Mouse (Mus musculus) kidney, adult 11 months (tissue): Measurements from ENCODE around the gene Bid.

Source experiments
- DNase-seq: peaks from one replicate; pipeline ENCODE4 v3.0.0; 2022

Bid gene

GRCm38 (mm10) chr6:120916074-120916971 lies at the start of gene Bid:
Gene Bid (minus strand): TSS chr6:120916853.
- DNase-seq, result peak; percentile 92

GRCm38 (mm10) chr6:120965814-120966213 lies 49.2 kb upstream of the Bid start:
- no peak for DNase-seq

DNA sequence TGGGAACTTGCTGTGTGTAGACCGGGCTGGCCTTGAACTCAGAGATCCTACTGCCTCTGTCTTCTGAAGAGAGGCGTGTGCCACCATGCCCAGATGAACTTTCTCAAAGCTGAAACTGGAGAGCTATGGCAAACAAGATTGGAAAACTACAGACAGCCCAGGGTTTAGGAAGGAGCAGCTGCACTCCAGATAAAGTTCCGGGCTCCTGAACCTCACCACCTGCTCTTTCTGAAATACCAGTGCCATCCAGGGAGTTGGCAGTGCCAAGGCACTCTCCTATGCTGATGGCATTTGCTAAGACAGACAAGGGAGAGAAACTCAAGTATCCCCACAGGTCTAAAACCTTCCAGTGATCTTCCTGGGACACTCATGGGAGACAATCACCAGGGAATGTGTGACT lies 47.5 kb upstream of the Bid start:
- DNase-seq, result no peak

DNA sequence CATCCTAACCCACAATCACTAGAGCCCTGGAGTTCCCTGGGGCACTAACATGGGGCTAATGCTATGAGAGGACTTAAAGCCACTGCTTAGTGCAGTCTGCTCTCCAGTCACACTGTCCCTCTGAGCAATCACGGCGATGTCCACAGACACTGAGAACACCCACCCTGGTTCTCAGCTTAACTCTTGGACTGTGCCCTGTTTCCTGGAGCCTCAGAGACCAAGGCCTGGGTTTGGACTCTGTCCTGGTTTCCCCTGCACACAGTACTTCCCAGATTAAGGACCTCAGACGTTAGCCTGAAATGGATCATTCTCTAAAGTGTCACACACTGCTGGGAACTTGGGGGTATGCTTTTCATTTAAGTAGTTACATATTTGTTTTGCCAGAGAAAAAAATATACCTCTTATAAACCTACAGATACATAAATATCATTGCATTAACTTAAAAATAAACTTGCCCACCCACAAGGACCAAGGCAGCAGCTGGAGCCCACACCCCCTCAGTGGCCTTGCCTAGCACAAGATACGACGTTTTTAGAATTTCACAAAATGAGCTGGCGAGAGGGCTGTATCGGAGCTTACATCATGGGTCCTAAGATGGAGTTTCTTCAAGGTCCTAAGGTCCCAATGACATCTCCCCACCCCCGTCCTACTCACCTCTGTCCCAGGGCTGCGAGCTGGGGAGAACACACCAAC lies 43.8 kb upstream of the Bid start:
- DNase-seq, result no peak

DNA sequence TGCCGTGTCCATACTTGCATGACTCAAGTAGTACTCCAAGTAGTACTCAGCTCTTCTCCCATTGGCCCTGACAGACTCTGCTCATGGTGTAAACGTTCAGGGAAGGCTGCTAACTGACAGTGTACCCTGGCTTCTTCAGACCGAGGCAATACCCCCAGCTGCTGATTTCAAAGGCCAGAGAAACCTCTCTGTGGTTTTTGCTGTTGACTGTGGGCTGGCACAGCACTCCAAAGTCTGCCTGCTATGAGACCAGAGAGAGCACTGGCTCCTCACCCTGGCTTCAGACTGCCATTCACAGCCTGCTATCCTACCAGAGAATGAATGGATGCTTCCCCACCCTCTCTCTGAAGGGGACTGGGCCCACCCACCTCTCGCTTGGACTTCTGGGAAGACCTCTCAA lies 40.7 kb upstream of the Bid start:
- DNase-seq, result no peak

DNA sequence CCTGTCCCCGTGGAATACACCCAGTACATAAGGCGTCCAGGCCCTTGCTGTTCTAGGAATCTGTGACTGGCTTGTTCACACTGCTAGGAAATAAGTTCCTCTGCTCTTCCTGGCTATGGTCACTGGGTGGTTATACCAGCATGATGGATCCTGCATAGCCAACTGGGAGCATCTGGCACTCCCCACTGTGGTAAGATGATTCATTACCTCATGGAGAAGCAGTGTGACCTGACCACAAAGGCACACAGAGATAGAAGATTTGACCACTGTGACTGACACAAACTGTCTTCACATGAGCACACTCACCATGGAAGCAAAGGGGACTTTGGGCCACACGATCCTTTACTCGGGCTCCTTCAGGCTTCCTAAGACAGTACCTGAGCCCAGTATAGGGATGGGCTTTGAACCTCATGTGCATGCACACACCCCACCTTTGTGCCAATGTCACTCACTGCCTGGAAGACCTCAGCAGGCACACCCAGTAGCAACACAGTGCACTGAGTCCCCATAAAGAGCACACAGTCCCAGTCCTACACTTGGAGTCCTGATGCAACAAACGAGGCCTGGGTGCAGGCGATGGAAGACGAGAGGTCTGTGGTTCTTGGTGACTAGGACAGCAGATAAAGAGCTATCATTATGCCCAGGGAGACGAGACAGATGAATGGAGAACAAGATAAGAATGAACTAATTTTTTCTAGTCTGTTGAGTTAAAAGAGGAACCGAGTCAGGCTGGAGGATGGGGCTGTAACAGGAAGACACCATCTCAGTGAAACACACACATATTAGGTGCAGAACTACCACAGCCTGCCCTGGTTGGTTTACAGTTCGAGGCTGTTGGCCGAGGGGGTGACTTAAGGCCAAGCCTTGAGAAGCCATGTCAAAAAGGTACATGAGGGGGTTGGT lies 39.9 kb upstream of the Bid start:
- DNase-seq, result no peak

DNA sequence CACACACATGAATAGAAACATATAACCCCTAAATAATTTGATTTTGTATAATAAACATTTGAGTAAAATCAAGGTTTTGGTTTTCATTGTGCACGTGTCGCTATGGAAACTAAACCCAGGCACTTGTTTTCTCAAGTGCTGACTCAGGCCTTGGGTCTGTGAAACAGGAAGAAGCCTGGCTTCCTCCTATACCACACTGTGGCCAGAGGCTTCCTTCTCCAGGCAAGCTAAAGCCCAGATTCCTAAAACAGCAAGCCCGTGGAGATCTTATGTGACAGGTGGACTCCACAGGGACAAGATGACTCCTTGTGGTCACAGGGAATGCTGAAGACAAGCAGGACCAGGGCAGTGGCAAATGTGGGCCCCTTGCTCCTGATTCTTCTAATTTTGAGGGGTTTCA lies 38.6 kb upstream of the Bid start:
- no peak for DNase-seq

DNA sequence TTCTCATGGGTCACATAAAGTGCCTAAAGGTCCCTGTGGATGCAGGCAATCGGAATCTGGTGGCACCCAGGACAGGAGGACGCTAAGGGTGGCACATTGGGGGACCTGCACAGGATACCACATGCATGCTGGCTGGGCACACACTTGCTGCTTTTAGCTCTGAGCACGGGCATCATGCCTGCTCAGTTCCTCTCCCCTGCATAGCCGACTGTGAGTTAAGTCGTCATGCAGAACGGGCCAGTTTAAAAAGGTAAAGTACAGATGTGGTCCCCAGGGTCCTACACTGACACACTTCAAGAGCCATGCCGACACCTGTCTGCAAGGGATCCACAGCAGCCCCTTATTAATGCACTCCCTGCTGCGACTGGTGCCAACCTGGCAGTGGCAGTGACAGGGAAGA lies 37.6 kb upstream of the Bid start:
- DNase-seq, result no peak

DNA sequence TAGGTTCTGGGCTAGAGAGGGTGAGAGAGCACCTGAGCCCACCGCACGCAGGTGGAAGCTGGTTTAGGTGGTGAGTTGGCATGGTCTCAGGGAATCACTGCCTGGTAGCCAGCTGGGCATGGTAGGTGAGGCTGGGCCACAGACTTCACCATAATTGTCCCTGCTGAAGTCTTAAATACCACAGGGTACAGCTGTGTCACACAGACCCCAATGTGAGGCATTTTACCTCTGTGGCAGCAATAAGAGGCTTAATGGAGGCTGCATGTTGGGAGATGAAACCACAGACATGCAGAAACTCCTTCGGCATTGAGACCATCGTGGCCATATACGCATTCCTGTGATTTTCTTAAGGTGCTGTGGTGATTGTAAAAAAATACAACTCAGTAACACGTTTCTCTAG lies 35.8 kb upstream of the Bid start:
- no peak for DNase-seq

GRCm38 (mm10) chr6:120951311-120951710 lies 34.7 kb upstream of the Bid start:
- no peak for DNase-seq

- DNase-seq, result peak; percentile 42
These were observed 28.9 kb upstream of the Bid start for GRCm38 (mm10) chr6:120945510-120945909.

DNA sequence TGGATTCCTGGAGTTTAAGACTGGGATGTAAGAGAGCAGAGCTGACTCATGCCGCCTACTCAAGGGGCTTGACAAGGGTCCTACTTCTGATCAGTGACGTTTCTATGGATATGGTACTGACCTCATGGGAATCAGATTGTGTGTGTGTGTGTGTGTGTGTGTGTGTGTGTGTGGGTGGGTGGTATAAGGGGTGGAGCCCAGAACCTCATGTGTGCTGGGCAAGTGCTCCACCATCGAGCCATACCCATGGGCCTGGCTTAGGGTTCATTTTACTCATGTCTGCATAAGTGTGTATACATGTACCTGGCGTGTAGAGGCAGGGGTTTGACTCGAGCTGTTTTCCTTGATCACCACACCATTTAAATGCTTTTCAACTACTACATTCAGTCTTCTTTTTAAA lies 27.3 kb upstream of the Bid start:
- DNase-seq, result no peak

GRCm38 (mm10) chr6:120943551-120943950 lies 26.9 kb upstream of the Bid start:
- no peak for DNase-seq

GRCm38 (mm10) chr6:120943079-120943478 lies 26.4 kb upstream of the Bid start:
- no peak for DNase-seq

DNA sequence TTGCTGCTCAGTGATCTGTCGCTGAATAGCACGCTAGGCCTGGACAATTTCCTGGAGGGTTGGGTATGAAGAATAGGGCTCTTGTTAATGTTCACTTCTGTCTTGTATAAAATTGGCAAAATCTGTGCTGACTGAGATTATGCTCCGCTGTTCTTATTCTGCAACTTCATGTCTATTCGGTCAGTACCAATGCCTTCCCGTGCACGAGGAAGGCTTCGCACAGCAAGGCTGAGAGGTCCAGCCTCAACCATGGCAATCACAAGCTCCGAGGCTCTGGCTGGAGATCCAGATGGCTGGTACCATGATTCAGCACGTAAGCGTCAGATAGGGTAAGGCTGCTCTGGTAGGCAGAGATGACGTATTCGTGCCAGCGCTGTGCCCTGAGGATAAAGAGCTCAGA lies 24.9 kb upstream of the Bid start:
- peak; percentile 62 for DNase-seq

GRCm38 (mm10) chr6:120941084-120941481 lies 24.4 kb upstream of the Bid start:
- peak; percentile 79 for DNase-seq

GRCm38 (mm10) chr6:120940446-120941083 lies 23.9 kb upstream of the Bid start:
- peak; percentile 48 for DNase-seq

- no peak for DNase-seq
These were observed 23.1 kb upstream of the Bid start for GRCm38 (mm10) chr6:120939783-120940182.

DNA sequence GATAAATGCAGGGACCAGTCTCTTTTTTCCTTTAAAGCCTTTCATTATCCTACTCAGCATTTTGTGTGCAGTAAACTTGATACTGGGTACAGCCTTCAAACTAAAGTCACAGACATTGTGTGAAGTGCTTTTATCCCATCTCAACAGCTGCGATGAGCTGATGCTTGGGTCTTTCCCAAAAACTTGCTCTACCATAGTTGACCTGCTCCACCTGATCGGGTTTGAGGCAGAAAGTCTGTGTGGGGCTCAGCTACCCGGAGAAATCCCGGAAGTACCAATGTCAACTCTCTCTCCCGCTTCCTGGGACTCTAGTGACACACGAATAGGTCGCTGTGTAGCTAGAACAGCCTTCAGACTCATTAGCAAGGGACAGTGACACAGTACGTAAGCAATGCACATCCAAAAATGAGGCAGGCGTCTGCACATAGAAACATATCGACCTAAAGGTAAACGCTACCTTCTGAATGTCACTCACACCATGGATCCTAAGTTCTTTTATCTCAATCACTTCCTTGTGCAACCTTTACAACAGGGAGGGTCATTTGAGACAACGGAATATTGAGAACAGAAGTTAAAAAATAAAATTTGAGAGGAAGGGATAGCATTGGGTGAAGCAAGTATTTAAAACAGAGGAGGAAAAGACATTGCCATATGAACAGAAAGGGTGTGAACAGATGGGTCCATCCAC lies 22.3 kb upstream of the Bid start:
- no peak for DNase-seq

DNA sequence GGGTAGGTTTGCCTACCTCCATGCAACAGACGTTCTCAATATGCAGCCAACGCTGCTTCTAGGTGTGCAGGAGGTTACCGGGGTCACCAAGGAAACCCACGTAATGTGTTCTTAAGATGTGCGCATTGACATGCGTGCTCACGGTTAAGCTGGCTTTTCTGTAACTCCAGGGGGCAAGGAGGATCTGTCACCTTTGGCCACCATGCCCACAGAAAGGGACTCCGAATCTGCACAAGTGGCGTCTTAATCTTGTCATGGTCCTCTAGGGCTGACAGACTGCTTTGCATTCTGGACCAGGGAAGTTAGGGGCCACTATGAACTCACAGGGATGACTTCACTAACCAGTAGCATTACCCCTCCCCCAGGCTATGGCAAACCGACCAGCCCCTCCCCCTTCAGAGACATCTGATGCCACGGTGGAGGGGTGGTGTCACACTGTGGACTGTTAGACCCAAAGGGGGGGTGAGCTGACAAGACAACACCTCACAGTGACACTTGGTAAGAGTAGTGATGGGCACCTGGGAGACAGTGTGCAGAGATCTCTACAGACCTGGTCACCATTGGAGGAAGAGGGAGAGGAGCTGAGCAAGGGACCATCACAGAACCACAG lies 21.5 kb upstream of the Bid start:
- no peak for DNase-seq

DNA sequence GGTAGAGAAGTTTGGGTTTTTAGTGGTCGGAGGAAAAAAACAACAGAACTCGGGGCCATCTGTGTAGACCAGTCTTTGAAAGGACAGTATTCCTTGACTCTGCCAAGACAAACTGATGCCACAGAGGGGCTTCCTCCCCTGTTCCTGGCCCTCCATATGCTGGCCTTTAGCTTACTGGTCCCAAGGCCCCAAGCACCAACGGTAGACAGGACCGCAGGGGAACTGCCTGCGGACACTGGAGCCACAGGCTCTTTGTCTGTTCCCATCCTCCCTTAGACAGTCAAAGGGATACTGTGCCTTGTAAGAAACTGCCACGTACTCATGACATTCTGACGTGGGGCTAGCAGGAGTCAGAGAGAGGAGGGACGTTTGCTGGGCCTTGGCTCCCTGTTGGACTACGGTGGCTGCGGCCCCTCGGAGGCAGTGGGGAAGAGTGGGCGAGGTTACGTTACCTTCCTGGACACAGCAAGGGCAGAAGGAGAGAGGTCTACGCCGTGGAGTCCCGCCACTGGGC lies 20.5 kb upstream of the Bid start:
- no peak for DNase-seq
